Mouse (Mus musculus): ENCODE data around the gene Ccdc191. TPM values are rescaled to one million over a fixed set of nuclear protein-coding genes. Genes with fewer than 3 reads are reported as not detected.

The Ccdc191 gene
- total and polyA plus RNA-seq, 3 experiments, result 5.1 to 7.0 TPM; not detected in 1

- TF ChIP-seq MYB (IDR thresholded peaks at IDR 0.05; ENCODE audit: low read depth, low read length) (no peak), CHD1 (IDR thresholded peaks at IDR 0.05; ENCODE audit: low read depth, low read length) (no peak), MAX (IDR thresholded peaks at IDR 0.05; ENCODE audit: low read length) (no peak), UBTF (IDR thresholded peaks at IDR 0.05; ENCODE audit: borderline replicate concordance, insufficient read depth, low read depth, low read length) (no peak), ELF1 (IDR thresholded peaks at IDR 0.05; ENCODE audit: low read depth, low read length) (no peak)
Measured at GRCm38 (mm10) chr16:43930577-43930976, 41.0 kb downstream of the Ccdc191 start (continued).

- Histone ChIP-seq H3K27me3 (ENCODE audit: control insufficient read depth in 1 of 2, insufficient read depth in 2 of 2, low read length in 2 of 2) (no peaks in the 10 kb centered on the region), H3K27ac (ENCODE audit: control insufficient read depth, low read depth, low read length) (no peak overlapping the region), H3K9me3 (replicated peaks; ENCODE audit: insufficient read depth, low read length) (no peaks in the 10 kb centered on the region), H3K4me1 (ENCODE audit: control insufficient read depth in 1 of 2, insufficient read depth in 2 of 2, low read length in 2 of 2) (peaks cover 0 to 1% of the 10 kb centered on the region in 2 experiments; a peak in 2 of 4 replicates), H3K36me3 (ENCODE audit: control insufficient read depth in 1 of 2, insufficient read depth in 2 of 2, low read length in 2 of 2) (peaks cover 0 to 3% of the 10 kb centered on the region in 2 experiments; a peak in 2 of 4 replicates), H3K4me3 (ENCODE audit: control insufficient read depth in 1 of 2, insufficient read depth in 1 of 2, low read depth in 2 of 2, low read length in 2 of 2) (no peak overlapping the region), H3K9ac (ENCODE audit: control insufficient read depth, low read depth, low read length, poor library complexity, severe bottlenecking) (no peak overlapping the region), H3K79me2 (ENCODE audit: control insufficient read depth, insufficient read depth, low read length, poor library complexity) (no peaks in the 10 kb centered on the region)
- TF ChIP-seq JUND (IDR thresholded peaks at IDR 0.05; ENCODE audit: low read depth, low read length) (no peak), SIN3A (IDR thresholded peaks at IDR 0.05; ENCODE audit: low read length) (no peak), USF2 (IDR thresholded peaks at IDR 0.05; ENCODE audit: borderline replicate concordance in 1 of 2, insufficient read depth in 1 of 2, low read depth in 1 of 2, low read length in 2 of 2) (no peak), CTCF (IDR thresholded peaks at IDR 0.05 in 2 of 3, conservative IDR thresholded peaks at IDR 0.05 in 1 of 3; ENCODE audit: control insufficient read depth in 1 of 3, insufficient read depth in 1 of 3, low read depth in 2 of 3, low read length in 3 of 3, poor library complexity in 1 of 3, severe bottlenecking in 1 of 3) (no peak), ETS1 (IDR thresholded peaks at IDR 0.05; ENCODE audit: low read depth, low read length) (no peak), MAX (IDR thresholded peaks at IDR 0.05; ENCODE audit: low read length) (no peak), GABPA (IDR thresholded peaks at IDR 0.05; ENCODE audit: low read depth, low read length) (no peak), NRF1 (IDR thresholded peaks at IDR 0.05; ENCODE audit: insufficient read depth, low read depth, low read length, poor library complexity, severe bottlenecking) (no peak), ZMIZ1 (IDR thresholded peaks at IDR 0.05; ENCODE audit: low read depth, low read length) (no peak), KAT2A (conservative IDR thresholded peaks at IDR 0.05; ENCODE audit: low read depth, low read length) (no peak), POLR2AphosphoS2 (IDR thresholded peaks at IDR 0.05; ENCODE audit: low read length) (no peak), RAD21 (IDR thresholded peaks at IDR 0.05; ENCODE audit: low read depth, low read length) (no peak), MXI1 (IDR thresholded peaks at IDR 0.05; ENCODE audit: low read depth, low read length) (no peak), TCF12 (IDR thresholded peaks at IDR 0.05; ENCODE audit: low read depth, low read length) (no peak), SMC3 (IDR thresholded peaks at IDR 0.05; ENCODE audit: low read depth, low read length) (no peak), TAL1 (IDR thresholded peaks at IDR 0.05; ENCODE audit: low read length) (no peak), MAFK (IDR thresholded peaks at IDR 0.05; ENCODE audit: borderline replicate concordance, low read depth, low read length) (no peak), ZC3H11A (IDR thresholded peaks at IDR 0.05; ENCODE audit: low read depth, low read length) (no peak), TBP (IDR thresholded peaks at IDR 0.05; ENCODE audit: low read depth, low read length) (no peak), ELF1 (IDR thresholded peaks at IDR 0.05; ENCODE audit: low read depth, low read length) (no peak)
- DNase-seq (ENCODE audit: low read depth, low spot score), result no peak
Measured at GRCm38 (mm10) chr16:43931502-43931901, 41.9 kb downstream of the Ccdc191 start.

Data from MEL (cell line).